Mouse (Mus musculus): ENCODE measurements at regions not wholly inside any gene's neighbourhood (a gene's known extent, or its start where the extent isn't known, plus 50 kb on each side); places are given as distances from the start of the nearest gene placed in this dataset.

GRCm38 (mm10) chr1:194878440-194878839 is 60.2 kb upstream of the Cd34 start:
- Histone ChIP-seq H3K36me3 (ENCODE audit: control insufficient read depth, insufficient read depth, low read length) (no peaks in the 10 kb centered on the region), H3K27me3 (ENCODE audit: control insufficient read depth, insufficient read depth, low read length) (no peaks in the 10 kb centered on the region), H3K27ac (ENCODE audit: low read depth, low read length) (no peak overlapping the region), H3K4me3 (ENCODE audit: low read depth, low read length) (no peak overlapping the region), H3K4me2 (ENCODE audit: low read depth, low read length, severe bottlenecking) (no peak overlapping the region), H3K9me3 (ENCODE audit: control insufficient read depth, low read length) (no peaks in the 10 kb centered on the region), H3K9ac (ENCODE audit: low read length) (no peak overlapping the region), H3K4me1 (replicated peaks; ENCODE audit: control insufficient read depth, insufficient read depth, low read length) (no peaks in the 10 kb centered on the region)
- WGBS = 77% methylated on average over 2 of the region's 2 CpGs
- DNase-seq (ENCODE audit: low spot score) (no peak), ATAC-seq (replicated peaks; ENCODE audit: low FRiP score) (no peak)

GRCm38 (mm10) chr1:194879324-194880233 is 59.0 kb upstream of the Cd34 start:
- DNase-seq (ENCODE audit: low spot score) = peak; percentile 93
- no peak overlapping the region for H3K4me3 ChIP-seq (ENCODE audit: low read depth, low read length)
- no peaks in the 10 kb centered on the region for H3K27me3 ChIP-seq (ENCODE audit: control insufficient read depth, insufficient read depth, low read length)
- 25% methylated on average over 22 of the region's 22 CpGs for WGBS
- no peaks in the 10 kb centered on the region for H3K9me3 ChIP-seq (ENCODE audit: control insufficient read depth, low read length)
- ATAC-seq (replicated peaks; ENCODE audit: low FRiP score) = peak; percentile 93
- no peak overlapping the region for H3K27ac ChIP-seq (ENCODE audit: low read depth, low read length)
- H3K36me3 ChIP-seq (ENCODE audit: control insufficient read depth, insufficient read depth, low read length) = no peaks in the 10 kb centered on the region
- H3K4me2 ChIP-seq (ENCODE audit: low read depth, low read length, severe bottlenecking) = peak overlapping the region; percentile 6; the same call in 1 of the 2 replicates
- H3K9ac ChIP-seq (ENCODE audit: low read length) = peak overlapping the region; percentile 12; the same call in 1 of the 2 replicates
- H3K4me1 ChIP-seq (replicated peaks; ENCODE audit: control insufficient read depth, insufficient read depth, low read length) = no peaks in the 10 kb centered on the region

- no peaks in the 10 kb centered on the region for H3K4me1 ChIP-seq (replicated peaks; ENCODE audit: control insufficient read depth, insufficient read depth, low read length)
- no peak overlapping the region for H3K9ac ChIP-seq (ENCODE audit: low read length)
- no peak overlapping the region for H3K4me3 ChIP-seq (ENCODE audit: low read depth, low read length)
- ATAC-seq (replicated peaks; ENCODE audit: low FRiP score) (no peak), DNase-seq (ENCODE audit: low spot score) (no peak)
- no peaks in the 10 kb centered on the region for H3K27me3 ChIP-seq (ENCODE audit: control insufficient read depth, insufficient read depth, low read length)
- no peak overlapping the region for H3K27ac ChIP-seq (ENCODE audit: low read depth, low read length)
- H3K9me3 ChIP-seq (ENCODE audit: control insufficient read depth, low read length) = no peaks in the 10 kb centered on the region
- H3K36me3 ChIP-seq (ENCODE audit: control insufficient read depth, insufficient read depth, low read length) = no peaks in the 10 kb centered on the region
- no peak overlapping the region for H3K4me2 ChIP-seq (ENCODE audit: low read depth, low read length, severe bottlenecking)
These were observed 56.9 kb upstream of the Cd34 start for GRCm38 (mm10) chr1:194881556-194882223.

DNA sequence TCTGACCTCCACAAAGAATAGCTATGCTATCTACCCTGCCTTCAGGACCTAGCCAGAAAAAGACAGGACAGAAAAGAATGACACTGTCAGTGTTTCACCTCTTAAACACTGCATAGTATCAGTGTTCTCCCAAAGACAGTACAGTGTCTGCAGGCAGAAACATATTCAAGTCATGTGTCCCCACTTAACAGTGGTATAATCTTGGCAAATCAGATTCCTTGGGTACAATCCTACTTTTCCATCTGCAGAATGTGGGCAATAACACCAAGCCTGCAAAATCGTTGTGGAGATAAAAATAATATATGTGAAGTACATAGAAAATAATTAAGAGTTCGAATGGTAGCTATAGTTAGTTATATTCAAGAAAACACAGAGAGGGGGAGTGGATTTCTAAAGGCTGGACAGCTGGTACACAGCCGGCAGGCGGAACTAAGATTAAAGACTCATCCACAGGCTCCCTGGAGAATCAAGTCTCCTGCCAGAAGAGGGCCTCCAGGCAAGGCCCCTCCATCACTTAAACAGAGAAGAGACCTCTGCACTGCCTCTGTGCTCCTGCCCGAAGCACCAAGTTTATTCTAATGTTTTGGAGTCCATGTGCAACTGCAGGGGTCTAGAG is 53.4 kb upstream of the Cd34 start:
- DNase-seq (ENCODE audit: low spot score) (no peak), ATAC-seq (replicated peaks; ENCODE audit: low FRiP score) (no peak)
- H3K27ac ChIP-seq (ENCODE audit: low read depth, low read length) = no peak overlapping the region
- H3K4me1 ChIP-seq (replicated peaks; ENCODE audit: control insufficient read depth, insufficient read depth, low read length) = no peaks in the 10 kb centered on the region
- H3K27me3 ChIP-seq (ENCODE audit: control insufficient read depth, insufficient read depth, low read length) = no peaks in the 10 kb centered on the region
- no peaks in the 10 kb centered on the region for H3K9me3 ChIP-seq (ENCODE audit: control insufficient read depth, low read length)
- 74% methylated on average over 5 of the region's 5 CpGs for WGBS
- no peak overlapping the region for H3K4me2 ChIP-seq (ENCODE audit: low read depth, low read length, severe bottlenecking)
- H3K4me3 ChIP-seq (ENCODE audit: low read depth, low read length) = no peak overlapping the region
- H3K36me3 ChIP-seq (ENCODE audit: control insufficient read depth, insufficient read depth, low read length) = no peaks in the 10 kb centered on the region
- no peak overlapping the region for H3K9ac ChIP-seq (ENCODE audit: low read length)

GRCm38 (mm10) chr1:194885687-194886077 is 52.9 kb upstream of the Cd34 start:
- Histone ChIP-seq H3K9ac (ENCODE audit: low read length) (no peak overlapping the region), H3K9me3 (ENCODE audit: control insufficient read depth, low read length) (no peaks in the 10 kb centered on the region), H3K36me3 (ENCODE audit: control insufficient read depth, insufficient read depth, low read length) (no peaks in the 10 kb centered on the region), H3K4me3 (ENCODE audit: low read depth, low read length) (no peak overlapping the region), H3K4me2 (ENCODE audit: low read depth, low read length, severe bottlenecking) (no peak overlapping the region), H3K27ac (ENCODE audit: low read depth, low read length) (no peak overlapping the region), H3K4me1 (replicated peaks; ENCODE audit: control insufficient read depth, insufficient read depth, low read length) (no peaks in the 10 kb centered on the region), H3K27me3 (ENCODE audit: control insufficient read depth, insufficient read depth, low read length) (no peaks in the 10 kb centered on the region)
- 86% methylated on average over 5 of the region's 5 CpGs for WGBS
- DNase-seq (ENCODE audit: low spot score) (no peak), ATAC-seq (replicated peaks; ENCODE audit: low FRiP score) (no peak)

All from forebrain, embryonic 11.5 days (tissue).